19 mouse cellular contexts compared by ENCODE assay signal in the genomic region with DNA sequence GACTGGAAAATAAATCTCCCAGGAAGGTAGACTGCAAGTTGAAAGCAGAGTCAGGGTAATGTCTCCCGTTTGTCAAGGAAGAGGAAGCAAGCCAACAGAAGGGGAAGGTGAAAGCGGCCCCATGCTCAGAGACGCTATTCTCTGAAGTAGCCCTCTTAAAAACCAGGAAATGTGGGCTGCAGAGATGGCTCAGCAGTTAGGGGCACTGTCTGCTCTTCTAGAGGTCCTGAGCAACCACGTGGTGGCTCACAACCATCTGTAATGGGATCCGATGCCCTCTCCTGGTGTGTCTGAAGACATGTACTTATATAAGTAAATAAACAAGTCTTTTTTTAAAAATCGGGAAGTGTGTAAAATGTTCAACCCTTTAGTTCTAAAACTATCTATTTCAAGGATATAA. TPM values are rescaled to one million over a fixed set of nuclear protein-coding genes. Genes with fewer than 3 reads are reported as not detected.
A peak's percentile ranks its signal among the peaks of the same experiment; 100 is the strongest.
DNase-seq lines count a peak whose midpoint lies in the region; ATAC-seq and TF ChIP-seq lines count a peak whose summit lies in the region.
"Had no signal": no experiment of that assay in that cellular context is flagged by ENCODE, and none has a peak within 500 bp of the region (broad histone marks: within the 10 kb centered on the region; RNA-seq: fewer than 3 reads in every experiment).

No protein-coding gene starts in this region.

- TF ChIP-seq EP300 in stomach, postnatal 0 days (optimal IDR thresholded peaks at IDR 0.05): no peak

- WGBS in heart, embryonic 10.5 days: 55% methylated on average over 6 of the region's 6 CpGs
- 50% methylated on average over 6 of the region's 6 CpGs for WGBS in stomach, embryonic 14.5 days
- WGBS in stomach, postnatal 0 days: 44% methylated on average over 6 of the region's 6 CpGs
- WGBS in liver, embryonic 13.5 days (ENCODE audit: insufficient replicate concordance): 17% methylated on average over 6 of the region's 6 CpGs

- H3K27ac ChIP-seq in heart, embryonic 10.5 days: peak overlapping the region; percentile 47; the same call in 1 of the 2 replicates
- 0 out of 2 replicates have a peak overlapping the region, but pooled peaks have one; percentile 3 for H3K27ac ChIP-seq in stomach, embryonic 14.5 days (ENCODE audit: low read length)
- no peak overlapping the region for H3K27ac ChIP-seq in stomach, postnatal 0 days (replicated peaks)
- H3K27ac ChIP-seq in liver, embryonic 13.5 days: peak overlapping the region; percentile 54; the same call in 1 of the 2 replicates
- H3K27ac ChIP-seq: hindbrain, embryonic 15.5 days; midbrain, embryonic 13.5 days had no signal

- DNase-seq in heart, embryonic 10.5 days (ENCODE audit: low spot score): no peak
- no peak for DNase-seq in heart, postnatal 4 days
- no peak for DNase-seq in stomach, postnatal 0 days (ENCODE audit: low spot score)
- no peak for DNase-seq in liver, embryonic 13.5 days
- DNase-seq in urinary bladder, postnatal 25 days (ENCODE audit: low spot score): no peak
- no peak for DNase-seq in urinary bladder, adult 2 months (ENCODE audit: low spot score)
- DNase-seq: cerebellum, adult 8-10 months; embryo, embryonic 11 days; gastrocnemius, postnatal 10 days; kidney, adult 9 months; right cerebral cortex, postnatal 4 days had no signal

- peaks cover 23% of the 10 kb centered on the region for H3K4me1 ChIP-seq in heart, embryonic 10.5 days
- 0 out of 2 replicates have a peak, but pooled peaks cover 1% of the 10 kb centered on the region for H3K4me1 ChIP-seq in stomach, embryonic 14.5 days (ENCODE audit: control insufficient read depth, insufficient read depth, low read length)
- H3K4me1 ChIP-seq in stomach, postnatal 0 days (replicated peaks; ENCODE audit: control insufficient read depth, insufficient read depth): no peaks in the 10 kb centered on the region
- H3K4me1 ChIP-seq in liver, embryonic 13.5 days (replicated peaks): peaks cover 31% of the 10 kb centered on the region
- H3K4me1 ChIP-seq: hindbrain, embryonic 15.5 days; midbrain, embryonic 13.5 days had no signal

- no peak overlapping the region for H3K4me3 ChIP-seq in heart, embryonic 10.5 days
- H3K4me3 ChIP-seq in stomach, embryonic 14.5 days (ENCODE audit: low read depth, low read length): no peak overlapping the region
- no peak overlapping the region for H3K4me3 ChIP-seq in stomach, postnatal 0 days (ENCODE audit: low read depth, low read length)
- H3K4me3 ChIP-seq in liver, embryonic 13.5 days (replicated peaks): no peak overlapping the region
- H3K4me3 ChIP-seq: hindbrain, embryonic 15.5 days; midbrain, embryonic 13.5 days had no signal

- H3K36me3 ChIP-seq in heart, embryonic 10.5 days: peaks cover 29% of the 10 kb centered on the region
- no peaks in the 10 kb centered on the region for H3K36me3 ChIP-seq in stomach, embryonic 14.5 days (ENCODE audit: control insufficient read depth, insufficient read depth, low read length)
- no peaks in the 10 kb centered on the region for H3K36me3 ChIP-seq in stomach, postnatal 0 days (ENCODE audit: control insufficient read depth, insufficient read depth, low read length)
- no peaks in the 10 kb centered on the region for H3K36me3 ChIP-seq in liver, embryonic 13.5 days
- H3K36me3 ChIP-seq: hindbrain, embryonic 15.5 days had no signal

- H3K4me2 ChIP-seq in stomach, embryonic 14.5 days (replicated peaks; ENCODE audit: low read depth, low read length): no peak overlapping the region
- no peak overlapping the region for H3K4me2 ChIP-seq in stomach, postnatal 0 days (replicated peaks; ENCODE audit: low read depth)
- peak overlapping the region; percentile 28; the same call in 1 of the 2 replicates for H3K4me2 ChIP-seq in liver, embryonic 13.5 days
- H3K4me2 ChIP-seq: hindbrain, embryonic 15.5 days; midbrain, embryonic 13.5 days had no signal

- H3K9ac ChIP-seq in stomach, embryonic 14.5 days (replicated peaks; ENCODE audit: low read depth, low read length): no peak overlapping the region
- H3K9ac ChIP-seq in stomach, postnatal 0 days (ENCODE audit: low read length): no peak overlapping the region
- H3K9ac ChIP-seq in liver, embryonic 13.5 days: no peak overlapping the region
- H3K9ac ChIP-seq: hindbrain, embryonic 15.5 days; midbrain, embryonic 13.5 days had no signal

- H3K9me3 ChIP-seq in heart, embryonic 10.5 days: no peaks in the 10 kb centered on the region
- no peaks in the 10 kb centered on the region for H3K9me3 ChIP-seq in stomach, embryonic 14.5 days (ENCODE audit: control insufficient read depth, low read depth, low read length)
- H3K9me3 ChIP-seq in stomach, postnatal 0 days (ENCODE audit: control insufficient read depth, low read length): no peaks in the 10 kb centered on the region
- no peaks in the 10 kb centered on the region for H3K9me3 ChIP-seq in liver, embryonic 13.5 days (replicated peaks)
- H3K9me3 ChIP-seq: hindbrain, embryonic 15.5 days; midbrain, embryonic 13.5 days had no signal

- no peak for ATAC-seq in stomach, embryonic 14.5 days (ENCODE audit: insufficient number of reproducible peaks, insufficient read depth, low FRiP score, low read depth)
- no peak for ATAC-seq in stomach, postnatal 0 days (ENCODE audit: low FRiP score, low TSS enrichment)
- peak; percentile 48 for ATAC-seq in liver, embryonic 13.5 days (ENCODE audit: low read depth)
- no peak for ATAC-seq in activated CD4-positive, CD25-positive, alpha-beta regulatory T cell, adult 4 months
- ATAC-seq: forebrain, embryonic 16.5 days; midbrain, embryonic 13.5 days had no signal

- no peaks in the 10 kb centered on the region for H3K27me3 ChIP-seq in heart, embryonic 10.5 days (ENCODE audit: insufficient read depth, poor library complexity, severe bottlenecking)
- no peaks in the 10 kb centered on the region for H3K27me3 ChIP-seq in stomach, embryonic 14.5 days (ENCODE audit: control insufficient read depth, insufficient read depth, low read length)
- H3K27me3 ChIP-seq in stomach, postnatal 0 days (ENCODE audit: control insufficient read depth, insufficient read depth, low read length): no peaks in the 10 kb centered on the region
- H3K27me3 ChIP-seq in liver, embryonic 13.5 days: no peaks in the 10 kb centered on the region
- H3K27me3 ChIP-seq: hindbrain, embryonic 15.5 days; midbrain, embryonic 13.5 days had no signal

- no peak for TF ChIP-seq CTCF in stomach, postnatal 0 days (IDR thresholded peaks at IDR 0.05; ENCODE audit: low read depth)

RNA-seq across cellular contexts. Expression of gene Gm10309, which starts 10.1 kb away (rescaled TPM):
- 0.38 and 0.44 TPM in 2 replicates for polyA plus RNA-seq in heart, embryonic 10.5 days (2016; fragmentation: Nextera tagmentation; extraction: Ambion mirVana)
- under 1 TPM in 1 of 2 experiments, not detected in 1; 0.12 TPM for total RNA-seq in heart, postnatal 4 days (2021)
- polyA plus RNA-seq in stomach, embryonic 14.5 days (2014; fragmentation: Nextera tagmentation; extraction: Ambion mirVana): 0.32 and 0.74 TPM in 2 replicates
- 0.07 and 0.08 TPM in 2 replicates for polyA plus RNA-seq in stomach, postnatal 0 days (2015; fragmentation: Nextera tagmentation; extraction: Ambion mirVana)
- not detected in 2 replicates for polyA plus RNA-seq in liver, embryonic 13.5 days (2015; fragmentation: Nextera tagmentation; extraction: Ambion mirVana)
- 0.14 and 0.24 TPM in 2 replicates for polyA plus RNA-seq in urinary bladder, adult 2 months (2012; rRNA removed)
- polyA plus RNA-seq in activated CD4-positive, CD25-positive, alpha-beta regulatory T cell, adult 4 months (2017; shearing (Covaris generic)): under 1 TPM; 0.60 to 0.93 TPM
- total RNA-seq: ES-E14; left cerebral cortex, adult 18-20 months had no signal
- polyA plus RNA-seq: brain, embryonic 14.5 days had no signal
